8 mouse cellular contexts compared by ENCODE assay signal in the genomic region with DNA sequence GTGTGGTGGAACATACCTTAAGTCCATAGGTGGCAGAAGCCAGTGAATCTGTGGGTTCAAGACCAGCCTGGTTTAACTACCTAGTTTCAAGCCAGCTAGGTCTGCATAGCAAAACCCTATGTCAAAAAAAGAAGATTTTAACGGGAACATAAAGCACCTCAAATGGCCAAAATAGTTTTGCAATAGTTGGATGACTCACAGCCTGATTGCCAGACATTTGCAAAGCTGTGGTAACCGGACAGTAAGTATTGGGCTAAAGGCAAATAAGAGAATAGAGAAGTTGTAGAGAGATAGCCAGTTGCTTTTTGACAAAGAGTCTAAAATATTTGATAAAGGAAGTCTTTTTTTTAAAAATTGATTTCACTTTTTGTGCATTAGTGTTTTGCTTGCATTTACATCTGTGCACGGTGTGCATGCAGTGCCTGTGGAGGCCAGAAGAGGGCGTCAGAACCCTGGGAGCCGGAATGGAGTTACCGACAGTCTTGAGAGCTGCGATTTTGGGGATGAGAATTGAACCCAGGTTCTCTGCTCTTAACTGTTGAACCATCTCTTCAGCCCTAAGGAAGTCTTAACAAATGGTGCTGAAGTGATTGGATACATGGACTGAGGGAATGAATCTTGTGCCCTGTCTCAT. TPM values are rescaled to one million over a fixed set of nuclear protein-coding genes. Genes with fewer than 3 reads are reported as not detected.
A peak's percentile ranks its signal among the peaks of the same experiment; 100 is the strongest.
DNase-seq lines count a peak whose midpoint lies in the region; ATAC-seq and TF ChIP-seq lines count a peak whose summit lies in the region.

Gene Psen2, minus strand, starts transcription at position 75 of the 634 bp plus-strand sequence.

- no peak for DNase-seq in cerebellum, adult 2 months
- no peak for DNase-seq in cerebellum, adult 18-20 months
- no peak for DNase-seq in brain, embryonic 14.5 days (ENCODE audit: low read depth)
- no peak for DNase-seq in heart, postnatal 0 days (ENCODE audit: low spot score)
- DNase-seq in left cerebral cortex, postnatal 10 days (ENCODE audit: extremely low spot score in 1 of 2, low spot score in 2 of 2), result peak in 1 of 2 experiments; percentile 31
- DNase-seq in thymus, postnatal 4 days, result peak; percentile 77

- no peak for TF ChIP-seq EP300 in heart, postnatal 0 days (IDR thresholded peaks at IDR 0.05; ENCODE audit: low read depth)

- no peak within 1 kb of the TSS for H3K4me2 ChIP-seq in heart, postnatal 0 days (ENCODE audit: low read depth, low read length)

- no peak within 1 kb of the TSS for H3K27ac ChIP-seq in cerebellum, adult 2 months (ENCODE audit: insufficient read depth, low read length)
- no peak within 1 kb of the TSS for H3K27ac ChIP-seq in heart, postnatal 0 days (ENCODE audit: low read depth)

- WGBS in cerebellum, adult 2 months, result 26% methylated on average over 7 of the region's 7 CpGs
- WGBS in heart, postnatal 0 days, result 29% methylated on average over 7 of the region's 7 CpGs

- no peaks in the 10 kb centered on the region for H3K27me3 ChIP-seq in cerebellum, adult 2 months (ENCODE audit: control insufficient read depth, insufficient read depth, low read length)
- H3K27me3 ChIP-seq in C2C12 (ENCODE audit: control insufficient read depth, insufficient read depth, insufficient read length), result no peaks in the 10 kb centered on the region
- peaks cover 5% of the 10 kb centered on the region; the same call in 1 of the 2 replicates for H3K27me3 ChIP-seq in heart, postnatal 0 days (ENCODE audit: control insufficient read depth, insufficient read depth, low read length)

- ATAC-seq in heart, postnatal 0 days (ENCODE audit: insufficient read depth, low read depth), result no peak
- peak; percentile 78 for ATAC-seq in megakaryocyte, adult 5-6 weeks (ENCODE audit: poor library complexity, severe bottlenecking)

- H3K9ac ChIP-seq in heart, postnatal 0 days (replicated peaks; ENCODE audit: low read depth, low read length), result no peak within 1 kb of the TSS

- no peaks in the 10 kb centered on the region for H3K79me2 ChIP-seq in C2C12 (ENCODE audit: control insufficient read depth, insufficient read depth)

- H3K36me3 ChIP-seq in C2C12 (ENCODE audit: control insufficient read depth, insufficient read depth), result no peaks in the 10 kb centered on the region
- no peaks in the 10 kb centered on the region for H3K36me3 ChIP-seq in heart, postnatal 0 days (replicated peaks; ENCODE audit: control insufficient read depth, insufficient read depth, low read length)

- H3K79me3 ChIP-seq in C2C12 (ENCODE audit: low read depth), result no peaks in the 10 kb centered on the region

- H3K9me3 ChIP-seq in heart, postnatal 0 days (replicated peaks; ENCODE audit: control insufficient read depth, low read length), result no peaks in the 10 kb centered on the region

- no peaks in the 10 kb centered on the region for H3K4me1 ChIP-seq in cerebellum, adult 2 months (ENCODE audit: control insufficient read depth, insufficient read depth, low read length)
- no peaks in the 10 kb centered on the region for H3K4me1 ChIP-seq in heart, postnatal 0 days (ENCODE audit: control insufficient read depth, insufficient read depth)

- no peak within 1 kb of the TSS for H3K4me3 ChIP-seq in cerebellum, adult 2 months (replicated peaks; ENCODE audit: insufficient read depth, low read depth, low read length)
- H3K4me3 ChIP-seq in C2C12 (ENCODE audit: insufficient read depth, poor library complexity, severe bottlenecking), result no peak within 1 kb of the TSS
- H3K4me3 ChIP-seq in heart, postnatal 0 days (ENCODE audit: low read depth, low read length), result no peak within 1 kb of the TSS

- H3ac ChIP-seq in C2C12 (ENCODE audit: control insufficient read depth, insufficient read length, low read depth), result no peak within 1 kb of the TSS

- TF ChIP-seq CTCF in cerebellum, adult 2 months (IDR thresholded peaks at IDR 0.05; ENCODE audit: borderline replicate concordance, insufficient read depth, low read depth, low read length), result peak; percentile 41; the same call in 1 of the 2 replicates
- TF ChIP-seq CTCF in C2C12 (IDR thresholded peaks at IDR 0.05; ENCODE audit: control insufficient read depth, insufficient read depth, insufficient read length), result no peak
- TF ChIP-seq CTCF in brain, embryonic 14.5 days (IDR thresholded peaks at IDR 0.05; ENCODE audit: borderline replicate concordance, extremely low read depth, insufficient read depth, insufficient read length), result peak; percentile 54; the same call in 1 of the 2 replicates
- TF ChIP-seq CTCF in heart, postnatal 0 days (IDR thresholded peaks at IDR 0.05; ENCODE audit: low read depth), result peak; percentile 45

- TF ChIP-seq POLR2A in cerebellum, adult 2 months (IDR thresholded peaks at IDR 0.05; ENCODE audit: borderline replicate concordance, insufficient read depth, low read length), result no peak
- no peak for TF ChIP-seq POLR2A in brain, embryonic 14.5 days (IDR thresholded peaks at IDR 0.05; ENCODE audit: borderline replicate concordance, extremely low read depth, insufficient read depth, insufficient read length, poor library complexity, severe bottlenecking)

- intact Hi-C loops in left cerebral cortex, postnatal 10 days (cut with DNase I), result loop anchor here (10.0 kb wide), 1 partner anchor 501 kb away; no protein-coding TSS in a partner anchor

TF ChIP-seq in C2C12, 6 proteins besides CTCF, POLR2A, EP300 and RAD21:
- TF ChIP-seq MYOG (IDR thresholded peaks at IDR 0.05; ENCODE audit: control insufficient read depth, extremely low read depth, insufficient read length) (no peak), CEBPB (IDR thresholded peaks at IDR 0.05; ENCODE audit: low read depth) (peak; percentile 93)
TF ChIP-seq in C2C12: peak in this region for 1.

RNA-seq across cellular contexts. Expression of gene Psen2, which starts in this region (rescaled TPM):
- polyA plus RNA-seq in cerebellum, adult 2 months (2012; rRNA removed), result 46.6 and 53.2 TPM in 2 replicates
- polyA plus RNA-seq in C2C12 (2012; fragmentation: generic; extraction: Trizol), result 3.1 TPM
- polyA plus RNA-seq in brain, embryonic 14.5 days (2012; rRNA removed), result 17.9 and 19.6 TPM in 2 replicates
- total RNA-seq in heart, postnatal 0 days (2014; rRNA removed; ENCODE audit: low replicate concordance), result 30.8 and 33.3 TPM in 2 replicates
- 15.2 and 16.4 TPM in 2 replicates for polyA plus RNA-seq in heart, postnatal 0 days (2015; fragmentation: Nextera tagmentation; extraction: Ambion mirVana)
- 10 to 100 TPM; 21.3 to 21.5 TPM for total RNA-seq in left cerebral cortex, postnatal 10 days (2021)
- total RNA-seq in megakaryocyte, adult 5-6 weeks (2015), result 14.0 and 17.3 TPM in 2 replicates
- 13.6 and 18.9 TPM in 2 replicates for total RNA-seq in megakaryocyte, adult 5-6 weeks (2017)
